Mouse (Mus musculus): Measurements from ENCODE around the gene Gm17581.
"Not testable (repeated sequence)": the region's sequence is repeated elsewhere in the genome, so short reads cannot be mapped to it uniquely, and the experiment has no call there.

Gm17581 gene

DNA sequence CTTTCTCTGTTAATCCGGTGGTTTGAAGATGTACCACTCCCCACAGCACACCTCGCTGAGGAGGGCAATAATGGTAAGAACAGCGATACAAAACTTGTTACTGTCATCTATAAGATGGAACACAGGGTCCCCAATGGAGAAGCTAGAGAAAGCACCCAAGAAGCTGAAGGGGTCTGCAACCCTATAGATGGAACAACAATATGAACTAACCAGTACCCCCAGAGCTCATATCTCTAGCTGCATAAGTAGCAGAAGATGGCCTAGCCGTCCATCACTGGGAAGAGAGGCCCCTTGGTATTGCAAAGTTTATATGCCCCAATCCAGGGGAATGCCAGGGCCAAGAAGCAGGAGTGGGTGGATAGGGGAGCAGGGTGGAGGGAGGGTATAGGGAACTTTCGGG, at the start of gene Gm17581:
TSS of gene Gm17581 (minus strand) at position 101 of the 400 bp plus-strand sequence.
- not testable (repeated sequence) for DNase-seq (ENCODE audit: extremely low spot score, low read depth, low spot score)

DNA sequence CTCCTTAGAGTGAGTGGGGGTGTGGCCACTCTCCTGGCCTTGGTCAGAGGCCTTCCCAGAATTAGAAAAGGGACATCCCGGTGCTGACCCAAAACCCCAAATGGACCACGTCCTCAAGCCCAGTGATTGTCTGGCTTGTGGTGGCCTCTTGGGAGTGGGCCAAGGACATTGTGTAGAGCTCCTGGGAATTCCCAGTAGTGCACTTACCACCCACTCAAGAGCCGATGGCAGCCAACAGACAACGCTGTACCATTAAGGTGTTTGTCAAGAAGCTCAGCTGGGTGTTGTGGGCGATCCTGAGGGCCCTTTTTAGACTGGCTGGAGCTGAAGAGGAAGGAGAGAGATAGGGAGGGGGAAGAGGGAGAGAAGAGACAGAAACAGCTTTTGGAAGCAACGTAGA, 48.9 kb upstream of the Gm17581 start:
- DNase-seq (ENCODE audit: extremely low spot score, low read depth, low spot score): no peak

DNA sequence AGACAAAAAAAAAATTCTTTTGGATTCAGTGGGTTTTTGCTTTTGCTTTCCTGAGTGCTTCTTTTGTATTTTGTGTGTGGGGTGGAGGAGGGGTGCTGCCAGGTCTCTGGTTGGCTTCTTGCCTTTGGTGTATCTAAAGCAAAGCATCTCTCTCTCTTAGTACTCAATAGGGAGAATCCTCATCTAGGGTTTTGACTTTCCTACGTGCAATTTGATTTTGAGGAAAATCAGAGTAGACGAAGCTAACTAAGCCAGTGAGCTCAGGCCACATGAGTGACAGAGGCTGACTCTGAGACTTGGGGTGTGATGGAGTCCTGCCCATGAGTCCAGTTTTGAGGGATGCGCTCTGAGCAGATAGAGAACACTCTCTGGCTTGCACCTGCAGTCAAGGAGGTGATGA, 43.8 kb upstream of the Gm17581 start:
- DNase-seq (ENCODE audit: extremely low spot score, low read depth, low spot score): no peak

DNA sequence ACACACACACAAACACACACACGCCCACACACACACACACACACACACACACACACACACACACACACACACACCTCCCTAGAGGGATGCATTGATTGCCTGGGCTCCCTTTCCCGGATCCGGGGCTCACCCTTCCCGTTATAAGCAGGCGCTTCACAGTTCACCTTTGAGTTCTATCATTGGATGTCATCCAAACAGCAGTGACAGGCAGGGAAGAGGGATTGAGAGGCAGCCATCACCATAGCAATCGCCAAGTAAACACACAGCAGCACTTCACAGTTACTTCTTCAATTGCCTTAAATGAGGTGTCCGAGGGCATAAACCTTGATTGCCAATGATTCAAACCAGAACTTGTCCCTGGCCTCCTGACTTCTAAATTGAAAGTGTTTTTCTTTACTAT, 43.4 kb upstream of the Gm17581 start:
- DNase-seq (ENCODE audit: extremely low spot score, low read depth, low spot score): no peak

DNA sequence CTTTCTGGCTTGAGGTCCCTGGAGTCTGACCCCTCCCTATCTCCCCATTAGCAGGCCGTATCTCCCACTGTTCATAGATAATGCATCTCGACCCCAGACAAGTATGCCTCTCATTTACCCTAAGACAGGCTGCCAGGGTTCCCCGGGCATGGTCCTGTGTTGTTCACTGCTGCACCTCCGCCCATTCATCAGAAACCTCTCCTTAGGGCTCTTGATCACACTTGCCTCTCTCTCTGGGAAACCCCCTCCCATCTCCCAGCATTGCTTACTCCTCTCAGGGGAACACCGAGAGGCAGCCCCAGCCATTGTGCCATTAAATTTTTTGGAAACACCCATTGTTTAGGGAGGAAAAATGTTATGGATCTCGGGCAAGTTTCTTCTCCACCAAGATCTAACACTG, 42.3 kb upstream of the Gm17581 start:
- no peak for DNase-seq (ENCODE audit: extremely low spot score, low read depth, low spot score)

DNA sequence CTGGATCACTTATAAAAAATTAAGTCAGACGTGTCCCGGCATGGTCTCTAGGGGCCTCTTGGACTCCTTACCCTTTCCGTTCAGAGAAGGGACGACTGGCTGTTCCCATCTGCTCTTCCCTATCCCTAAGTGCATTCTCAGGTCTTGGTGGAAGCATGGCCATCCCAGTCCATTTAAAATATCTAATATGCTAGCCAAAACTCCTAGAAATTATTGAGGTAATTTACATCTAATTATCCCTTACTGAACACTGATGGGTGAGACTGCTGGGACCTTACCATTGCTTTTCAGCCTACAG, 42.0 kb upstream of the Gm17581 start:
- DNase-seq (ENCODE audit: extremely low spot score, low read depth, low spot score): no peak

DNA sequence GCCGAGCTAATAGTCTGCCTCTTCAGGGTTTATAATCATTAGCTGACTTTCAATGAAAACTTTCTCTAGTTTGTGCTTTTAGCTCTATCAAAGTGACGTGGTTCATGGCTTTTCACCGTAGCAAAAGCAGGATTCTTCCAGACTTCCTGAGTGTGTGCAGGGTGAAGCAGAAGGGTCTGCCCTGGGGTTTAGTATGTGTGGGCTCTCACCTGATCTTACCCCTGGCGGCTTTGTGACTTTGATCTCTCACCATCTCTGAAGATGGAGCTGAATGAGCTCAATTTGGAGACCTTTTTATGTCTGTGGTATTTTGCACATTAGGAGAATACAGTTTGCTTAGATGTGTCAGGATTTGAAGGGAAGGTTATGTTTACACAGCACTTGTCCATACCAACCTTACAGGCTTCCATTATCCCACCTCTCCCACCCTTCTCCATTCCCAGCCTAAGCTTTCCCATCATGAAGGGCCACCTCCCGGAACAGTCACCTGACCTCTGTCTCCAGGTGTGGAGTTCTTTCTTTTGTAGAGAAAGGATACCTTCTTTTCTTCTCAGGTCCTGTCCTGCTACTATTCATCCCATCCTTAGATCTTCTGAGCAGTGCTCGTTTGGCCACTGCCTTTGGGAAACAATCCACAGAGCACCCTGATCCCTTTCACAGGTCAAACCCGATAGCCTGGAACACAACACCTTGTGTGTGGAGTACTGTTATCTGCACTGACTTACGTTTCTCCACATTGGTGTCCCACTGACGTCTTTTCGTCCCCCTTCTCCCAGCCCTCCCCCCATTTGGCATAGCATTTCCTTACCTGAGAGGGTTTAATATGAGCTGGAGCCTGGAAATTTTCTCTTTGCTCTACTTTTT, 41.4 kb upstream of the Gm17581 start:
- DNase-seq (ENCODE audit: extremely low spot score, low read depth, low spot score): no peak

DNA sequence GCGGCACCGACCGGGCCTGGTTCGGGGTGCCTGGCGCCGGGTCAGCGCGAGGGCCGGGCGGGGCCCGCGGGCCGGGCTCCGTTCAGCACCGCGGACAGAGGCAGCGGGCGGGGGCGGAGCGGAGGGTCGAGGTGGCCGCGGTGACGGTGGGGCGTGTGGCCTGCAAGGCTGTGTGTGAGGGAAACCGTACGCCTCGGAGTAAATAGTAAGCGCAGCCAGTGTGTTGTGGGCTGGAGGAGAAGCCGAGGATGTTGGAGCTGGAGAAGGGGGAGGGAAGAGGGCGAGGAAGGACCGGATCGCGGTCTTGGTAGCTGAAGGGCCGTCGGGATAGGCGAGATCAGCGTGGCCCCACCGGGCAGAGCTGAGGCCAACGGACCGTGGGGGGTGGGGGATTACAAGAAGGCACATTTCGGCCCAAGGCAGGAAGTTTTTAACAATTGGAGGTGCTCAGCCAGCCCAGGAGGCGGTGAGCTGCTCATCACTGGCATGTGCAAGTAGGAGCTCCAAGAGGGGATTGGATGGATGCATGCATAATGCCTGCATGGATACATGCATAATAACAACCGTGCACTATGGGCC, 40.1 kb upstream of the Gm17581 start:
- DNase-seq (ENCODE audit: extremely low spot score, low read depth, low spot score): no peak

DNA sequence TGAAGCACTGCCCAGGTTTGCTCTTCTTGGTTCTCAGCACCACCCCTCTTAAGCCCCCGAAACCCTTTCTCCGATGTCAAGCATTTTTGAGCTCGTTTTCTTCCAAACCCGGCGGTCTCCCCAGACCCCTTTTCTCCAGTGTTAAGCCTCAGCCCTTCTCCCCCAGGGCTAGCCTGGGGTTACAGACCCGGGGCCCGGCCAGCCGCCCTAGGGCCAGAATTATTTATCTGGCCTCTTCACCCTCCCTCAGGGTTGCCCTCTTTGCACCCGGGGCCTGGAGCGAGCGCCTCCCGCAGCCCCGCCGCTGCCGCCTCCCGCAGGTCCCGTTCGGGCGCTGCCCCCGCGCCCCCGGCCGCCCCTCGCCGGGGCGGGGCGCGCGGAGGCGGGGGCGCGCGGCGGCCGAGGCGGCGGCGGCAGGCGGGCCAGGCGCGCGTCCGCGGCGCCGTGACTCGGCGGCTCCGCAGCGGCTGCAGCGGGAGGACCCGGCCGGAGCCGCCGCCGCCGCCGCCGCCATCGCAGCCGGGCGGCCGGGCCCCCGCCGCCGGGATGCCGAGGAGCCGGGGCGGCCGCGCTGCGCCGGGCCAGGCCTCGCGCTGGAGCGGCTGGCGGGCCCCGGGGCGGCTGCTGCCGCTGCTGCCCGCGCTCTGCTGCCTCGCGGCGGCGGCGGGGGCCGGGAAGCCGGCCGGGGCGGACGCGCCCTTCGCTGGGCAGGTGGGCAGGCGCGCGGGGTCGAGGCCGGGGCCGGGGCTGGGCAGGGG, 39.4 kb upstream of the Gm17581 start, which contains the start of gene Mmp24:
TSS of gene Mmp24 (plus strand) at position 416 of the 758 bp plus-strand sequence.
- no peak for DNase-seq (ENCODE audit: extremely low spot score, low read depth, low spot score)

DNA sequence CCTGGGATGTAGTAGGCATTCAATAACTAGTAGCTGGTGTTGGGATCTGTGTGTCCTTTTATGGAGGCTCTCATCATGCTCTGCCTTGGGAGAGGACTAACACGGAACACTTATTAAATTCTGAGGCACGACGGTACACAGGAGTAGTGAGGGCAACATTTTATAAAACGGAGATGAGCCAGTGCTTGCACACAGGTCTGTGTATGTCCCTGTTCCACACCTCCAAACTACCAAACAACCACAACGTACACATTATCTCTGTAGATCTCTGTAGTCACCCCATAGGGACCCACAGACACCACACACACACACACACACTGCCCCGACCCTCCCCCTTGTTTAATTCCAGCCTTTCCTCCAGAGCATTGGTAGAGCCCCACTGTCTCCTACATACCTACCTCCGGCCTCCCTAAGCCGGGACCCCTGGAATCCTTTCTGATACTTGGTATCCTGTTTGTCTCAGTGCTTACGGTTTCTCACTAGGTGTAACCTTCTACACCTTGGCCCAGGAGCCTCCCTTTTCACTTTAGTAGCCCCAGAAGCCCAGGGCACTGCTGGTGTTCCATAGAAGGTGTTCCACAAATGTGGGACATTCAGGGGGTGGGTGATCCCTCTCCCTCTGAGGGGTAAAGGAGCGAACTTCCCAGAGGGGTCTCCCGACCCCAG, 38.7 kb upstream of the Gm17581 start:
- no peak for DNase-seq (ENCODE audit: extremely low spot score, low read depth, low spot score)

DNA sequence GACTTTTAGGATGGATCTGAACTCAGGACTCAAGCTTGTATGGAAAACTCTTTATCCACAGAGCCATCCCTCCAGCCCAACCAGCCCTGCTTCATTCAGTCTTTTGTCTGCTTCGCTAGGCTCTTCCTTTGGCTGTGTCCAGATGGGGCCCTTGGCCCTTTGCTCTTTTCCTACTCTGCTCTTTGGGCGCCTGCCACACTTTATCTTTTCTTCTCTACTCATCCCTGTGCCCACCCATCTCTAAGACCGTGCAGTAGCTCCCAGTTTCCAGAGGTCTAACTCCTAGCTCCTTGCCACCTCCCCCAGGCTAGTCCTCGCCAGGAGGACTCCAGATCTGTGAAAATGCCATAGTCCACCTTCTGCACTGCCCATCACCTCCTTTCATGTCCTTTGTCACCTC, 38.0 kb upstream of the Gm17581 start:
- DNase-seq (ENCODE audit: extremely low spot score, low read depth, low spot score): no peak

DNA sequence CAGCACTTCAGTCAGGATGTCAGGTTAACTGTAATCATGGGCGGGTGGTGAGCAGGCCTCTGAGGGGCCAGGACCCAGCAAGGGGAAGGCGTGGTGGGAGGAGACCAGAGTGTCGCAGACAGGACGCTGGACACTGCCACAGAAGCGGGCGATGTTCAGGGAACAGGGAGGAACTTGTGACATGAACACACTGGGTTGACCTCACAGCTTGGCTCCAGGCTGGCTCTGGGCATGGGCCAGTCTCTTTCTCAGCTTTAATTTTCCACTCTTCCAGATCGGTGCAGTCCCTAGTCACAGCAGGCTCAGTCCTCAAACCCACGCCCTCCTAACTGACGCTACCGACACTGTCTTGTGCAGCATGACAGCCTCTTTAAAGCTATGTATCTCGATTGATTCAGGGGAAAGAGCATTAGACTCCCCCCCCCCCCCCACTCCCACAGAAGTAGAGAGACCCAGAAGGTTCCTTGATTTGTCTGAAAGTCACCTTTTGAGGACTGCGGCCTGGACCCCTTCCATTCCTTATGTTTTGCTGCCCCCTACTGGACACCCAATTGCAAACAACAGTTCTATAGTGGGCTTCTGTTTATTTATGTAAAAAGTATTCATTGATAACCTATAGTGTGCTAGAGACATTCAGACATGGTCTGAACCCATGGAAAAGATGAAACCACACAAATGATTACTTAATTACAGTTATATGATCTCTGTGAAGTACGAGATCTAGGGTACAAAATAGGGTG, 29.2 kb upstream of the Gm17581 start:
- DNase-seq (ENCODE audit: extremely low spot score, low read depth, low spot score): peak; percentile 52

DNA sequence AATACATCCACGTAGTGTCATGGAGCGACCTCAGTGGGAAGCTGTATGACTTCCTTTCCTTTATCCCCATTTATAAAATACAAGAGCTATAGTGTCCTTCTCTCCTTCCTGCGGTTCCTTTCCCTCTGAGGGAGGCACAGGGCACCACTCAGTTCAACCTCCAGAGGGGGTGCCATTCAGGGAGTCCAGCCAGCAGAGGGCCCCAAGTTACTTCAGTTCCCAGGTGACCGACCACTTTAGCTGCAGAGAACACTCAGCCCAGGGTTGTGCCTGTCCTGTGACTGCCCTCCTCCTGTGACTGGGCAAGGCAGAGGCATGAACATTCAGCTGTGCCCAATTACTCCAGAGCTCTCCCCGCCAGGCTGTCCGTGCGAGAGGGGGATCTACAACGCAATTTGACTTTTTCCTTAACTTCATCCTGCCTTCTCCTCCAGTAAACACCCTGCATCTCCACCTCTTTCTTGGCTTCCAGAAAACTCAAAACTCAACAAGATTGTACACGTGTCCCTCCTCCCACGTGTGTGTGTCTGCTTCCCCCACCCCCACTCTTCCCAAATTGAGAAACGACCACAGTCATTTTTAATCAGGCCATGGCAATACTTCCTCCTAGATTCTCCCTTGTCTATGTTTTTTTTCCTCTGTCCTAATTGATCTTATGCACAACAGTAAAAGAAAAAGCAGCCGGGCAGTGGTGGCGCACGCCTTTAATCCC, 21.3 kb upstream of the Gm17581 start:
- DNase-seq (ENCODE audit: extremely low spot score, low read depth, low spot score): no peak

DNA sequence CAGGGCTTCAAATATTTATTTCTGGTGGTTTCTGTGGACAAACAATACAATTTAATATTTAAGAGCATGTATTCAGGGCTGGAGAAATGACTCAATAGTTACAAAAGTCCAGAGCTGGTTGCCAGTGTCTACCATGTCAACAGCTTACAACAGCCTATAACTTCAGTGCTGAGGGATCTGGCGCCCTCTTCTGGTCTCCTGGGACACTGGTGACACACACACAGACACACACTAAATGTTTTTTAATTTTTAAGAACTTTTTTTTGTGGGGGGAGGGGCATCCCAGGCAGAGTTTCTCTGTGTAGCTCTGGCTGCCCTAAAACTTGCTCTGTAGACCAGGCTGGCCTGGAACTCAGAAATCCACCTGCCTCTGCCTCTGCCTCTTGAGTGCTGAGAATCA, 20.1 kb upstream of the Gm17581 start:
- DNase-seq (ENCODE audit: extremely low spot score, low read depth, low spot score): no peak

DNA sequence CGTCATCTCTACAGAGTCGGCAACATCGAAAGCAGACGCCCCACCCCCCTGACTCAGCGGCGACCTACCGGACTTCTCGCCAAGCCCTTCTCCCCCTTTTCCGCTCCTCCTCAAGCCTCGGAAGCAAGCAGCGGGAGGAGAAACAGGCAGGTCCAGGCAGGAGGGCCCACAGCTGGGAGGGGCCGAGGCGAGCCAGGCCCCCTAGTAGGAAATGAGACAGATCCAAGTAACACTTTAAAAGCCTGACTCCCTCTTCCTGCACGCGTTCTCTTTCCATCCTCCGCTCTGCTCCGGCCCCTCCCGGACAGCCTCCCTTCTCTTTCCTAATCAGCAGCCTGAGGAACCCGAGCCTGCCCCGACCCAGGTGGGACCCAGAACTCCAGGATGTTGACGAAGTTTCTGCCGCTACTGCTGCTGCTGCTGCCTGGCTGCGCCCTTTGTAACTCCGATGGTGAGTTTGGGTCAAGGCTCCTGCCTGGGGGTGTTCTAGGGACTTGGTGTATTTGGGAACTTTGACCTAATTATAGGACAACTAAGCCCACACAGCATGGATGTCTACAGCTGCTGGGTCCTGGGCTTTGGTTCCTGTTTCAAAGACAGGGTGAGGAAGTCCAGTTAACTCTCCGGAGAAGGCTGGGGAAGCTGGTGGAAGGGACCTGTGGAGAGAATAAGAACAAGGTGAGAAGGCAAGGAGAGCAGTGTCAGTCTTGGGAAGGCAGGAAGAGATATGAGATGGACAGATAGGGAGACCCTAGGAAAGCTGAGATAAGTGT, 15.5 kb upstream of the Gm17581 start, which contains the start of gene Procr:
TSS of gene Procr (plus strand) at position 104 of the 773 bp plus-strand sequence.
- no peak for DNase-seq (ENCODE audit: extremely low spot score, low read depth, low spot score)

DNA sequence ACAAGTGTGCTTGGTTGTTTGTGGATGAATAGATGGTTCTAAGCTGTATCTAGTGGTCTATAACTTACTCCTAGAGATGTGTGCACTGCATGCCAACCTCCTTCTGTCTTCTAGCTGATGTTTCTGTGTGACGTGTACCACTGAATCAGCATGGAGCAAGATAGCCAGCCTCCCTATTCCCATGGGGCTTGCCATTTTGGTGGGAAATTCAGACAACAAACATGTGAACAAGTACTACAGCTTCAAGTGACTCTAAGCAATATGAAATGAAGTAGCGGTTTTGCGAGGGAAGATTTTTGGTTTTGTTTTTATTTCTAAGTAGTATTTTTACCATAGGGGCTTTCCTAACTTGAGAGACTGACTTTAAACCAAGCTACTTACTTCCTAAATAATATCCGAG, 13.7 kb upstream of the Gm17581 start:
- no peak for DNase-seq (ENCODE audit: extremely low spot score, low read depth, low spot score)

DNA sequence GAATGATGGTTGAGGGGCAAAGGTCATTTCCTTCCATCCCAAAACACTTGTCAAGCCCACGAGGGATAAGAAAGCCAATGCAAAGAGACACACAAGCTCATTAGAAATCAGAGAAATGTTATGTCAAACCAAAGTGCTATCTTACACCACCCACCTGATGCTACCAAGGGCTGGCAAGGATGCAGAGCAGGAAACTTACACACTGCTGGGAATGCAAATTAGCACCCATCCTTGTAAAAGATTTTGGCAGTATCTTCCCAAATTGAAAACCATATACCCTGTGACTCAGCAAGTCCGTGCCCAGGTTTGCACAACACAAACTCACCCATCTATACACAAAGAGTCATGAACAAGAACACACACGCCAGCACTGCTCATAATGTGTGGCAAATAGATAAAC, 9.8 kb upstream of the Gm17581 start:
- DNase-seq (ENCODE audit: extremely low spot score, low read depth, low spot score): no peak

DNA sequence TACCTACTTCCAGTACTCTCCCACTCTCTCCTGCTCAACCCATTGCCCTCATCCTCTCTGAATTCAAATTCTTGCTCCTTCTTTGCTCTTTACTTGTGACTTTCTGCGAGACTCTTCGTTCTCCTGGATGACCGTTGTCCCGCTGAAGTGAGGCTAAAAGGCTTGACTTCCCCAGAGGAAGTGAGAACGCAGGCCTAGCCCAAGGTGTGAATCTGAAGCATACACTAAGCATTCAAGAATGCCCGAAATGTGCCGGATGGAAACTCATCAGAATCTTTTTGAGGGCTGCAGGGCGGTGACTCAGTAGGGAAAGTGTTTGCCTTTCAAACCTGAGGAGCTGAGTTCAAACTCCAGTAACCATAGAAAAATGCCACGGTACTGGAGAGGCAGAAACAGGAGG, 7.7 kb upstream of the Gm17581 start:
- no peak for DNase-seq (ENCODE audit: extremely low spot score, low read depth, low spot score)

DNA sequence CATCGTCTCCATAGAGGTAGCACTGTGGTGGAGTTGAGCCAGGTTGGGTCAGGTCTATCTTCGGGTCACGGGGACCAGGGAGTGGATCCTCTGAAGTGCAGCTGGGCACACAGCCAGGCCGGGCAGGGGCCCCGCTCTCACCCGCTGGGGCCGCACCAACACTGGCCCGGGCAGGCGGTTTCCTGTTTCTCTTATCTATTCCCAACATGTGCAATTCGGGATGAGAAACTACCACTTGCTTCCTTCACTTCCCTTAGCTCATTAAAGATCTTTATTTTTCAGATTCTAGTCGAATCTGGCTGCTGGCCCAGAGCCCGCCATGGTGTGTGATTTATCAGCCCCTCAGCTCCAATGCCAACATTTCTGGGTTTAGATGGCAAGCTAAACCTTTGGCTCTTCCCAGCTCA, 7.3 kb upstream of the Gm17581 start:
- DNase-seq (ENCODE audit: extremely low spot score, low read depth, low spot score): no peak
